Mouse (Mus musculus) megakaryocyte-erythroid progenitor cell, adult 5-6 weeks (primary cell): ENCODE data around the gene Olfr1053. TPM values are rescaled to one million over a fixed set of nuclear protein-coding genes. Genes with fewer than 3 reads are reported as not detected.
"Not testable (repeated sequence)": the region's sequence is repeated elsewhere in the genome, so short reads cannot be mapped to it uniquely, and the experiment has no call there.

Source experiments
- ATAC-seq: replicated peaks from 2 replicates; pipeline ENCODE4 v1.8.0; 2016; ENCODE audit warnings: mild to moderate bottlenecking, inconsistent platforms; ENCODE audit not compliant: severe bottlenecking, poor library complexity, low FRiP score, low TSS enrichment
- total RNA-seq, 2 experiments: library from RNA; stranded (forward) in 1 of 2; stranded (reverse) in 1 of 2; fragments of 200-1000, 215-1000 nt in 1 of 2; fragments of >200 nt in 1 of 2; fragmentation: Nextera tagmentation in 1 of 2; gene quantifications; 2 replicates each; pipeline ENCODE4 v1.2.3; 2014 to 2017

Gene Olfr1053
- not detected in 2 replicates for total RNA-seq (2014; fragmentation: Nextera tagmentation)
- total RNA-seq (2017) = not detected in 2 replicates

GRCm38 (mm10) chr2:86315184-86315583 is at the start of gene Olfr1053:
Gene Olfr1053, minus strand, starts transcription at chr2:86315284.
- no peak for ATAC-seq

- ATAC-seq = no peak
These were observed 47.3 kb upstream of the Olfr1053 start, which contains the start of gene Olfr1056 for GRCm38 (mm10) chr2:86362369-86362768. Gene Olfr1056, minus strand, starts transcription at chr2:86362469.

GRCm38 (mm10) chr2:86351751-86352150 is 36.7 kb upstream of the Olfr1053 start:
- not testable (repeated sequence) for ATAC-seq

- ATAC-seq = no peak
These were observed 35.1 kb upstream of the Olfr1053 start, which contains the start of gene Olfr1055 for GRCm38 (mm10) chr2:86350184-86350583. Gene Olfr1055, minus strand, starts transcription at chr2:86350284.

- ATAC-seq = no peak
These were observed 20.2 kb upstream of the Olfr1053 start, which contains the start of gene Olfr1054 for GRCm38 (mm10) chr2:86335333-86335732. Gene Olfr1054, minus strand, starts transcription at chr2:86335433.

- ATAC-seq = no peak
These were observed 22.9 kb downstream of the Olfr1053 start, which contains the start of gene Olfr1052 for GRCm38 (mm10) chr2:86292155-86292554. Gene Olfr1052, plus strand, starts transcription at chr2:86292455.

GRCm38 (mm10) chr2:86278988-86279387 is 36.1 kb downstream of the Olfr1053 start, which contains the start of gene Olfr1051:
Gene Olfr1051, minus strand, starts transcription at chr2:86279088.
- not testable (repeated sequence) for ATAC-seq

Other genes starting within 250 kb of the Olfr1053 start
- not detected in 2 replicates for gene Olfr1036, start 241.3 kb downstream of the Olfr1053 start, total RNA-seq (2014; fragmentation: Nextera tagmentation)
- gene Olfr1036, start 241.3 kb downstream of the Olfr1053 start, total RNA-seq (2017) = not detected in 2 replicates
- gene Olfr1037, start 227.9 kb downstream of the Olfr1053 start, total RNA-seq (2014; fragmentation: Nextera tagmentation) = not detected in 2 replicates
- not detected in 2 replicates for gene Olfr1037, start 227.9 kb downstream of the Olfr1053 start, total RNA-seq (2017)
- gene Olfr1039, start 179.4 kb downstream of the Olfr1053 start, total RNA-seq (2014; fragmentation: Nextera tagmentation) = not detected in 2 replicates
- not detected in 2 replicates for gene Olfr1039, start 179.4 kb downstream of the Olfr1053 start, total RNA-seq (2017)
- not detected in 2 replicates for gene Olfr1040, start 168.6 kb downstream of the Olfr1053 start, total RNA-seq (2014; fragmentation: Nextera tagmentation)
- not detected in 2 replicates for gene Olfr1040, start 168.6 kb downstream of the Olfr1053 start, total RNA-seq (2017)
- not detected in 2 replicates for gene Olfr1042, start 153.4 kb downstream of the Olfr1053 start, total RNA-seq (2014; fragmentation: Nextera tagmentation)
- not detected in 2 replicates for gene Olfr1042, start 153.4 kb downstream of the Olfr1053 start, total RNA-seq (2017)
- not detected in 2 replicates for gene Olfr1043, start 147.8 kb downstream of the Olfr1053 start, total RNA-seq (2014; fragmentation: Nextera tagmentation)
- not detected in 2 replicates for gene Olfr1043, start 147.8 kb downstream of the Olfr1053 start, total RNA-seq (2017)
- gene Olfr1044, start 137.5 kb downstream of the Olfr1053 start, total RNA-seq (2014; fragmentation: Nextera tagmentation) = not detected in 2 replicates
- gene Olfr1044, start 137.5 kb downstream of the Olfr1053 start, total RNA-seq (2017) = not detected in 2 replicates
- gene Olfr52, start 129.6 kb downstream of the Olfr1053 start, total RNA-seq (2014; fragmentation: Nextera tagmentation) = not detected in 2 replicates
- not detected in 2 replicates for gene Olfr52, start 129.6 kb downstream of the Olfr1053 start, total RNA-seq (2017)
- not detected in 2 replicates for gene Olfr1045, start 112.3 kb downstream of the Olfr1053 start, total RNA-seq (2014; fragmentation: Nextera tagmentation)
- gene Olfr1045, start 112.3 kb downstream of the Olfr1053 start, total RNA-seq (2017) = not detected in 2 replicates
- not detected in 2 replicates for gene Olfr1046, start 96.0 kb downstream of the Olfr1053 start, total RNA-seq (2014; fragmentation: Nextera tagmentation)
- not detected in 2 replicates for gene Olfr1046, start 96.0 kb downstream of the Olfr1053 start, total RNA-seq (2017)
- gene Olfr1047, start 83.9 kb downstream of the Olfr1053 start, total RNA-seq (2014; fragmentation: Nextera tagmentation) = not detected in 2 replicates
- gene Olfr1047, start 83.9 kb downstream of the Olfr1053 start, total RNA-seq (2017) = not detected in 2 replicates
- not detected in 2 replicates for gene Olfr1048, start 75.0 kb downstream of the Olfr1053 start, total RNA-seq (2014; fragmentation: Nextera tagmentation)
- gene Olfr1048, start 75.0 kb downstream of the Olfr1053 start, total RNA-seq (2017) = not detected in 2 replicates
- gene Olfr1049, start 57.0 kb downstream of the Olfr1053 start, total RNA-seq (2014; fragmentation: Nextera tagmentation) = not detected in 2 replicates
- gene Olfr1049, start 57.0 kb downstream of the Olfr1053 start, total RNA-seq (2017) = not detected in 2 replicates
- not detected in 2 replicates for gene Olfr1051, start 36.2 kb downstream of the Olfr1053 start, total RNA-seq (2014; fragmentation: Nextera tagmentation)
- not detected in 2 replicates for gene Olfr1051, start 36.2 kb downstream of the Olfr1053 start, total RNA-seq (2017)
- not detected in 2 replicates for gene Olfr1052, start 22.8 kb downstream of the Olfr1053 start, total RNA-seq (2014; fragmentation: Nextera tagmentation)
- gene Olfr1052, start 22.8 kb downstream of the Olfr1053 start, total RNA-seq (2017) = not detected in 2 replicates
- not detected in 2 replicates for gene Olfr1054, start 20.1 kb upstream of the Olfr1053 start, total RNA-seq (2014; fragmentation: Nextera tagmentation)
- not detected in 2 replicates for gene Olfr1054, start 20.1 kb upstream of the Olfr1053 start, total RNA-seq (2017)
- not detected in 2 replicates for gene Olfr1055, start 35.0 kb upstream of the Olfr1053 start, total RNA-seq (2014; fragmentation: Nextera tagmentation)
- gene Olfr1055, start 35.0 kb upstream of the Olfr1053 start, total RNA-seq (2017) = not detected in 2 replicates
- gene Olfr1056, start 47.2 kb upstream of the Olfr1053 start, total RNA-seq (2014; fragmentation: Nextera tagmentation) = not detected in 2 replicates
- gene Olfr1056, start 47.2 kb upstream of the Olfr1053 start, total RNA-seq (2017) = not detected in 2 replicates
- gene Olfr1057, start 63.1 kb upstream of the Olfr1053 start, total RNA-seq (2014; fragmentation: Nextera tagmentation) = not detected in 2 replicates
- not detected in 2 replicates for gene Olfr1057, start 63.1 kb upstream of the Olfr1053 start, total RNA-seq (2017)
- not detected in 2 replicates for gene Olfr1058, start 73.3 kb upstream of the Olfr1053 start, total RNA-seq (2014; fragmentation: Nextera tagmentation)
- not detected in 2 replicates for gene Olfr1058, start 73.3 kb upstream of the Olfr1053 start, total RNA-seq (2017)
- not detected in 2 replicates for gene Olfr1061, start 98.8 kb upstream of the Olfr1053 start, total RNA-seq (2014; fragmentation: Nextera tagmentation)
- gene Olfr1061, start 98.8 kb upstream of the Olfr1053 start, total RNA-seq (2017) = not detected in 2 replicates
- not detected in 2 replicates for gene Olfr1062, start 111.5 kb upstream of the Olfr1053 start, total RNA-seq (2014; fragmentation: Nextera tagmentation)
- gene Olfr1062, start 111.5 kb upstream of the Olfr1053 start, total RNA-seq (2017) = not detected in 2 replicates
- gene Olfr1065, start 135.3 kb upstream of the Olfr1053 start, total RNA-seq (2014; fragmentation: Nextera tagmentation) = not detected in 2 replicates
- not detected in 2 replicates for gene Olfr1065, start 135.3 kb upstream of the Olfr1053 start, total RNA-seq (2017)
- not detected in 2 replicates for gene Olfr1066, start 141.0 kb upstream of the Olfr1053 start, total RNA-seq (2014; fragmentation: Nextera tagmentation)
- gene Olfr1066, start 141.0 kb upstream of the Olfr1053 start, total RNA-seq (2017) = not detected in 2 replicates
- gene Olfr228, start 172.1 kb upstream of the Olfr1053 start, total RNA-seq (2014; fragmentation: Nextera tagmentation) = not detected in 2 replicates
- gene Olfr228, start 172.1 kb upstream of the Olfr1053 start, total RNA-seq (2017) = not detected in 2 replicates
- not detected in 2 replicates for gene Olfr1076, start 193.2 kb upstream of the Olfr1053 start, total RNA-seq (2014; fragmentation: Nextera tagmentation)
- gene Olfr1076, start 193.2 kb upstream of the Olfr1053 start, total RNA-seq (2017) = not detected in 2 replicates
- gene Olfr1079, start 227.2 kb upstream of the Olfr1053 start, total RNA-seq (2014; fragmentation: Nextera tagmentation) = not detected in 2 replicates
- gene Olfr1079, start 227.2 kb upstream of the Olfr1053 start, total RNA-seq (2017) = not detected in 2 replicates
- not detected in 2 replicates for gene Olfr1080, start 243.0 kb upstream of the Olfr1053 start, total RNA-seq (2014; fragmentation: Nextera tagmentation)
- gene Olfr1080, start 243.0 kb upstream of the Olfr1053 start, total RNA-seq (2017) = not detected in 2 replicates